ENCODE assay signal across 22 mouse cellular contexts in genomic region chr3:59062141-59062540, GRCm38 (mm10). TPM values are rescaled to one million over a fixed set of nuclear protein-coding genes. Genes with fewer than 3 reads are reported as not detected.
DNase-seq lines count a peak whose midpoint lies in the region; ATAC-seq lines count a peak whose summit lies in the region.
"Had no signal": no experiment of that assay in that cellular context is flagged by ENCODE, and none has a peak within 500 bp of the region (broad histone marks: within the 10 kb centered on the region; RNA-seq: fewer than 3 reads in every experiment).

No protein-coding gene starts in this region.

- DNase-seq in heart, adult 11 months, result peak; percentile 53
- no peak for DNase-seq in heart, adult 8-10 months (ENCODE audit: low spot score)
- peak; percentile 48 for DNase-seq in CD4-positive helper T cell, adult 2 months (ENCODE audit: low read depth, low spot score)
- no peak for DNase-seq in adrenal gland, postnatal 36 days
- no peak for DNase-seq in ovary, postnatal 14 days (ENCODE audit: low spot score)
- DNase-seq: adrenal gland, postnatal 10 days; cerebellum, adult 11 months; cerebellum, adult 2 months; cerebellum, adult 9-11 months; cerebellum, postnatal 25 days; forebrain, postnatal 0 days; gastrocnemius, postnatal 10 days; gastrocnemius, postnatal 36 days; heart, adult 18-20 months; heart, postnatal 14 days; heart, postnatal 4 days; kidney, adult 11 months had no signal

- peak; percentile 65 for ATAC-seq in activated CD4-positive, CD25-positive, alpha-beta regulatory T cell, adult 4 months
- ATAC-seq in megakaryocyte, adult 5-6 weeks (ENCODE audit: poor library complexity, severe bottlenecking), result peak; percentile 23; the same call in 1 of the 2 replicates
- ATAC-seq: forebrain, embryonic 14.5 days; forebrain, postnatal 0 days; hindbrain, postnatal 0 days; intestine, embryonic 15.5 days had no signal

RNA-seq across cellular contexts. Expression of gene Gpr171, which starts 39.5 kb away (rescaled TPM):
- under 1 TPM in 2 of 4 experiments, not detected in 2; 0.13 to 0.23 TPM for total RNA-seq in heart, adult 8-10 months (2022)
- 10 to 100 TPM; 58.4 to 74.6 TPM for polyA plus RNA-seq in activated CD4-positive, CD25-positive, alpha-beta regulatory T cell, adult 4 months (2017; shearing (Covaris generic))
- total RNA-seq in megakaryocyte, adult 5-6 weeks (2015), result 6.7 and 7.6 TPM in 2 replicates
- total RNA-seq in megakaryocyte, adult 5-6 weeks (2017), result 8.3 and 9.0 TPM in 2 replicates
- under 1 TPM in 1 of 2 experiments, not detected in 1; 0.26 TPM for total RNA-seq in adrenal gland, postnatal 36 days (2021)
- total RNA-seq: forebrain, postnatal 0 days; gastrocnemius, postnatal 36 days; heart, postnatal 4 days; hindbrain, postnatal 0 days had no signal
- polyA plus RNA-seq: cerebellum, adult 2 months had no signal

RNA-seq across cellular contexts. Expression of gene Med12l, which starts 56.5 kb away (rescaled TPM):
- total RNA-seq in heart, adult 8-10 months (2022), result 1 to 10 TPM; 6.1 to 9.3 (median 6.6) TPM
- under 1 TPM; 0.11 to 0.53 TPM for polyA plus RNA-seq in activated CD4-positive, CD25-positive, alpha-beta regulatory T cell, adult 4 months (2017; shearing (Covaris generic))
- 0.20 and 0.25 TPM in 2 replicates for total RNA-seq in megakaryocyte, adult 5-6 weeks (2015)
- total RNA-seq in megakaryocyte, adult 5-6 weeks (2017), result 0.29 and 0.45 TPM in 2 replicates
- total RNA-seq in adrenal gland, postnatal 36 days (2021), result 10 to 100 TPM; 12.9 to 13.3 TPM

Comparison
In these comparisons a context has a peak if more than half of its experiments do, and no peak if none do; other contexts are left out.
1. DNase-seq: peak in heart, adult 11 months (single experiment) and CD4-positive helper T cell, adult 2 months (single experiment); none in heart, adult 8-10 months (single experiment), adrenal gland, postnatal 36 days (0 of 2) and ovary, postnatal 14 days (single experiment).
2. RNA of gene Gpr171, which starts 39.5 kb away (total RNA-seq): 6.7 to 9.0 TPM in megakaryocyte, adult 5-6 weeks; 0.26 TPM in adrenal gland, postnatal 36 days and 0.13 to 0.23 TPM in heart, adult 8-10 months; every median in the first group is over 4 times any median in the second.
3. RNA of gene Med12l, which starts 56.5 kb away (total RNA-seq): 12.9 to 13.3 TPM in adrenal gland, postnatal 36 days and 6.1 to 9.3 TPM in heart, adult 8-10 months; 0.20 to 0.45 TPM in megakaryocyte, adult 5-6 weeks; every median in the first group is over 4 times any median in the second.